Mouse (Mus musculus) lung, postnatal 4 days (tissue): Measurements from ENCODE around the gene Slc7a15.

ENCODE experiments used
- DNase-seq, 2 experiments: peaks; one replicate each; pipeline ENCODE4 v3.0.0; 2021

Slc7a15 gene

GRCm38 (mm10) chr12:8504131-8504530 is 94.7 kb downstream of the Slc7a15 start:
- DNase-seq, result no peak

GRCm38 (mm10) chr12:8502546-8502945 is 96.3 kb downstream of the Slc7a15 start:
- DNase-seq, result peak; percentile 40 to 58

GRCm38 (mm10) chr12:8501571-8502305 is 97.1 kb downstream of the Slc7a15 start:
- no peak for DNase-seq

GRCm38 (mm10) chr12:8500597-8501570 is 98.0 kb downstream of the Slc7a15 start:
- peak in 1 of 2 experiments; percentile 31 for DNase-seq

- peak; percentile 97 to 99 for DNase-seq
Observed at GRCm38 (mm10) chr12:8499871-8500596, 98.8 kb downstream of the Slc7a15 start, which contains the start of gene Rhob. Gene Rhob (minus strand): TSS chr12:8500009.

- peak; percentile 73 to 78 for DNase-seq
Observed at GRCm38 (mm10) chr12:8499001-8499870, 99.6 kb downstream of the Slc7a15 start.

- DNase-seq, result peak; percentile 58 to 65
Observed at GRCm38 (mm10) chr12:8498591-8499000, 100.3 kb downstream of the Slc7a15 start.

- DNase-seq, result peak; percentile 45 to 46
Observed at GRCm38 (mm10) chr12:8498148-8498571, 100.7 kb downstream of the Slc7a15 start.

- DNase-seq, result no peak
Observed at GRCm38 (mm10) chr12:8497314-8497706, 101.6 kb downstream of the Slc7a15 start.

- no peak for DNase-seq
Observed at GRCm38 (mm10) chr12:8496679-8497313, 102.1 kb downstream of the Slc7a15 start.

GRCm38 (mm10) chr12:8495881-8496678 is 102.8 kb downstream of the Slc7a15 start:
- DNase-seq, result peak; percentile 59 to 67

GRCm38 (mm10) chr12:8494675-8495074 is 104.2 kb downstream of the Slc7a15 start:
- no peak for DNase-seq

- no peak for DNase-seq
Observed at GRCm38 (mm10) chr12:8493386-8493785, 105.5 kb downstream of the Slc7a15 start.

- DNase-seq, result peak in 1 of 2 experiments; percentile 35
Observed at GRCm38 (mm10) chr12:8489098-8489497, 109.8 kb downstream of the Slc7a15 start.

GRCm38 (mm10) chr12:8488652-8488980 is 110.2 kb downstream of the Slc7a15 start:
- no peak for DNase-seq

- DNase-seq, result peak; percentile 64 to 71
Observed at GRCm38 (mm10) chr12:8487959-8488651, 110.8 kb downstream of the Slc7a15 start.

- no peak for DNase-seq
Observed at GRCm38 (mm10) chr12:8487281-8487680, 111.6 kb downstream of the Slc7a15 start.

GRCm38 (mm10) chr12:8485247-8485646 is 113.6 kb downstream of the Slc7a15 start:
- DNase-seq, result no peak

GRCm38 (mm10) chr12:8482169-8482568 is 116.7 kb downstream of the Slc7a15 start:
- no peak for DNase-seq
